Mouse (Mus musculus) thymus, postnatal 14 days (tissue): ENCODE measurements around the gene Adcy6.

Experiments used
- DNase-seq: peaks from one replicate; pipeline ENCODE4 v3.0.0; 2021

The Adcy6 gene

DNA sequence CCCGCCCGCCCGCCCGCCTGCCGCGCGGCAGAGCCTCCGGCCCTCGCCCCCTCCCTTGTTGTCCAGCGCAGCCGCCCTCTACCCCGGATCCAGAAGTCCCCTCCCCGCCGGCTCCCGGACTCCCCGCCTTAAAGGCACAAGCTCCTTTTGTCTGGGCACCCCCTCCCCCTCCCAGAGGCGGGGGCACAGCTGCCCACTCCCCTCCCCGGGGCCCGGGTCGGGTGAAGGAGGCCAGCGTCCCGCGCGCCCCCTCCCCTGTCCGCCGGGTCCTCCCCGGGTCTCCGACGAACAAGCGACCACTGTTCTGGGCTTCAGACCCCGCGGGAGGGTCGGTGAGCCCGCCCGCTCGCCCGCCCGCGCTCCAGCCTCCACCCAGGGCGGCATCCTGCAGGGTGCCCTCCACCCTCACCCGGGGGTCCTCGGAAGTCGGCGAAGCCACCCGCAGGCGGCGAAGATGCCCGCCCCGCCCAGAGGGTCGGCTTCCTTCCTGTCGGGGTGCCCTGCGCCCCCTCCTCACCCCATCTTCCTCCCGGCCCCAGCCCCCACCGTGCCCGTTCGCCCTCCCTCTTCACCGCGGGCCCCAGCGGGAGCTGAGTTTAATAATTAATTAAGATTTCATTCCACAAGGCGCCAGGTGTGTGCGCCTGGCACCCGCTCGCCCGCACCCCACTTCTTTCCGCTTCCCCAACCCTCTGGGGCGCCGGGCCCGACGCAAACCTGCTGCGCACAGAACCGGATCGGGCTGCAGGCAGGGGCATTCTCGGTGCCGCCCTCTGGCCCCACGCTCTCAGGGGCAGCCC is at the start of gene Adcy6:
Adcy6 (minus strand) TSS at position 746 of the 800 bp plus-strand sequence.
- peak; percentile 89 for DNase-seq

GRCm38 (mm10) chr15:98656982-98657751 is 47.3 kb upstream of the Adcy6 start:
- DNase-seq = no peak

DNA sequence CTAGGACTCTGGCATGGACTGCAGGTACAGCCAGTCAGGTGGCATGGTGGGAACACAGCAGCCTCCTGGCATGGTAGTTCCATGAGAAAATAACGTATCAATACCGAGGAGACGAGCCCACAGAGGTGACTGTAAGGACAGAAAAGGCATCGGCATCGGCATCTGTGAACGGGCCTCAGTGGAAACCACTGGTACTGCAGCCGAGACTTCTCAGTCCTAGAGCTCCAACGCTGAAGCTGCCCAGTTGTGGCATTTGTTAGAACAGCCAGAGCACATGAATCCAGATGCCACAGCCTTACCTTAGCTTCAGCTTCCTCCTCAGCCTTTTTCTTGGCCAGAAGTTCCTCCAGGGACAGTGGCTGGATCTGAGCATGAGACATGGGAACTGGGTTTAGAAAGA is 42.3 kb upstream of the Adcy6 start:
- DNase-seq = no peak

GRCm38 (mm10) chr15:98651431-98651830 is 41.6 kb upstream of the Adcy6 start:
- DNase-seq = no peak

DNA sequence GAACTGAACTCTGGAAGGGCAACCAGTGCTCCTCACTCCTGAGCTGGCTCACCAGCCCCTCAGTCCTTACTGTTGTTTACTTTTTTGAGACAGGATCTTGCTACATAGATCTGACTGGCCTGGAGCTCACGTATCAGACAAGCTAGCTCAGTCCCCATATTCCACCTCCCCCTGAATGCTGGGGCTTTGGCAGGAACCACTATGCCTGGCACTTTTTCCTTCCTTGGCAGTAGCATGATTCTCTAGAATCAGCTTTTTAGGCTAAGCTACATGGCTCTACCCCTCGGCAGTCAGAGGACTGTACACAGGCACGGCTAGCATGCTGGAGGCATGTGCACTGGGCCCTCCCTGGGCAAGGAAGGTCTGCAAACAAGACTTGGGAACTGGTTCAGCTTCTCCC is 38.2 kb upstream of the Adcy6 start:
- no peak for DNase-seq

- DNase-seq = no peak
Observed at GRCm38 (mm10) chr15:98647308-98647707, 37.4 kb upstream of the Adcy6 start.

DNA sequence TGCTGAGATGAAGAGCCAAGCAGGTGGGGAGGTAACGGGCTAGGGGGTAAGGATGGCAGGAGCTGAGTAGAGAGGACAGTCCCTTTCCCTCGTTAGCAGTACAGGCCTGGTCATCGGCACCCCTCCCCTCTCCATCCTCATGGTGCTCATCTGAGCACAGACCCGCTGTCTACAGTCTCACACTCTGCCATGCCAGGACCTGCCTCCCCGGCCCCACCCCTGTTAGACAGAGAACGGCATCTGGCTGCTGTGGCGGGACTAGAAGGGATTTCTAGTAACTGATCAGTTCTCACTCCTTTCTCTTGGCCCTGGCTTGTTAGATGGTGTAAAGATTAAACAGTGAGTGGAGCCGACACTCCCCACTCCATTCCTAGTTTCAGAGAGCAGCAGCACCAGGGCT is 36.9 kb upstream of the Adcy6 start:
- DNase-seq = no peak

GRCm38 (mm10) chr15:98645057-98646026 is 35.5 kb upstream of the Adcy6 start:
- DNase-seq = no peak

DNA sequence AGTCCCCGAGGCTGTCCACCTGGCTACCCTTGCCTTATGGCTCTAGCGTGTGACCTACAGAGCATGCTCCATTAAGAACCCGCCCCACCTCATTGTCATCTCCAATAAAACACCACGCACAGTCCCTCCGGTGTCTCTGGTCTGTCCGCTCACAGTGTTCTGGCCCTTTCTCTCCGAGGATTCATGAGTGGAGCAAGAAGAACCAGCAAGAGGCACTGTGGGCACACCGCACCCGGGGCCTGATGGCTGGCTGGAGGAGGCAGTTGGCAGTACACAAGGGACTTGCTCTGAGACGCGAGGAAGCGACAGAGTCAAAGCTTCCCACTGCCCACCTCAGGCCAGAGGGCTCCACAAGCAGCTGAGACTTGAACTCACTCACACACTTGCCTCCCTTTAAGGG is 34.5 kb upstream of the Adcy6 start:
- DNase-seq = no peak

GRCm38 (mm10) chr15:98640157-98640556 is 30.3 kb upstream of the Adcy6 start:
- DNase-seq = no peak

GRCm38 (mm10) chr15:98637155-98637554 is 27.3 kb upstream of the Adcy6 start:
- DNase-seq = no peak

GRCm38 (mm10) chr15:98636517-98636916 is 26.6 kb upstream of the Adcy6 start:
- no peak for DNase-seq

DNA sequence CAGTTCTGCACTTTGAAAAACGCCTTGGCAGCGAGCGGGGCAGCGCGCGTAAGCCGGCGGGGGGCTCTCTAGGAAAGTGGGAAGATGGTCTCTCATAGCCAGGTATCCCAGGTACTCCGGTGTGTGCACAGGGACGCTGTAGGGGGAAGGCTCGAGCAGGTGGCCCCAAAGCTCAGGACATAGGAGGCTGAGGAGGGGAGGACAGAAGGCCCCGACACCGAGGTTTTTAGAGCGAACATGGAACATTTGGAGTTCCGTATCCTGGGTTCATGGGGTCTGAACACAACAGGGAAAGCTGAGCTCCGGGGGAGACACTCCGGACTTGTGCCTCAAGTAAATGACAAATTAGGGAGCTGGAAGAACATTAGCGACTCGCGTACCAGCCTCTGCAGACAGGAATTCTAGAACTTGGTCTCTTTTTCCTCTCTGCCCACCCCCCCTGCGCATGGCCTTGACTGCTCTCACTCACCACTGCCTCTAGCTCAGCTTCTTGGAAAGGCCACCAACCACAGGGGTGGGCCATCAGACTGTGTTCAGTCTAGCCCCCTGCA is 25.5 kb upstream of the Adcy6 start:
- DNase-seq = no peak

DNA sequence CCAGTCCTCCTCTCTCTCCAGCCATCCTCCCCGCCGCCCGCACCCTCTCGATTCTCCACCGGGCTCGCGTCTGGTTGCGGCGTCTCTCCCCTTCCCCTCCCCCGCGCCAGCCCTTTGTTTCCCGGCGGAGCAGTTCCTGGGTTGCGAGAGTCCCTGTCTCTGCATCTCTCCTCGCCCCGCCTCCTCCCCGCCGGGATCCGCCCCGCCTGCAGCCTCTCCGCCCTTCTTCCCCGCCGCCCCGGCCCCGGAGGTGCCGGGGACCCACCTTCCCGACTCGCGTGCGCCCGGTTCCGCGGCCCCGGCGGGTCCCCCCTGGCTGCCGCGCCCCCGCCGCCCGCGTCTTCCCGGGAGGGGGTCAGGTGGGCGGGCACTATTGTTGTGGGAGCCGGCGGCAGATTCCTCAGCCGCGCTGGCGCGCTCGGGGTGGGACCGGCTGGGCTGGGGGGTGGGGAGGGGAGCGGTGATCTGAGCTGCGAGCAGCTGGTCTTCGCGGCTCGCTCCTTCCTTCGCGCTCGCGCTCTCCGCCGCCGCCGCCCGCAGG is 24.7 kb upstream of the Adcy6 start:
- DNase-seq = peak; percentile 90

DNA sequence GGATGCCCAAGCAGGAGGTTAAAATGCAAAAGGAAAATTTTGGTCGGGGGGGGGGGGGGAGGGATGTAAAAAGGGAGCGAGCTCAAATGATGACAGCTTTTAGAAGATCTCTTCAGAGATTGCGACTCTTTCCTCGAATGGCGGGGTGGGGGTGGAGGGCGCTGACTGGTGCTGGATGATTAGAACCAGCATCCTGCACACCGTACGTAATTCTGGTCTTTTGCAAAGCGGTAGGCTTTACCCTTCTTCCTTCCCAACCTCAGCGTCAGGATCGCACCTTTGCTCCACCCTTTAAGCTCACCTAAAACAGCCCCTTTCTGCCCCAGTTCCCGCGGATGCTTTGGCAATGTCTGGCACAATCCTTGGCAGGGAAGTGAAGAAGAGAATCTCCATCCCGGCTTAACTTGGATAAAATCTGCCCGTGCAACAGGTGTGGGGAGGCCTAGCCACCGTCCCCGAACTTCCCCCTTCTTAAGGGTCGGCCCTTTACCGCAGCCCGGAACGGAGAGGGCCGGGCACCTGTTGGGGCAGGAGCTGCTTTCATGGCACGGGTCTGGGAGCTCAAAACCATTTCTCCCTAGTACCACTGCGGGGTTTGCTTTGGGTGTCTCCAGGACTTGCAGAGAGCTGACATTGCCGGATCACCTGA is 24.1 kb upstream of the Adcy6 start:
- no peak for DNase-seq

DNA sequence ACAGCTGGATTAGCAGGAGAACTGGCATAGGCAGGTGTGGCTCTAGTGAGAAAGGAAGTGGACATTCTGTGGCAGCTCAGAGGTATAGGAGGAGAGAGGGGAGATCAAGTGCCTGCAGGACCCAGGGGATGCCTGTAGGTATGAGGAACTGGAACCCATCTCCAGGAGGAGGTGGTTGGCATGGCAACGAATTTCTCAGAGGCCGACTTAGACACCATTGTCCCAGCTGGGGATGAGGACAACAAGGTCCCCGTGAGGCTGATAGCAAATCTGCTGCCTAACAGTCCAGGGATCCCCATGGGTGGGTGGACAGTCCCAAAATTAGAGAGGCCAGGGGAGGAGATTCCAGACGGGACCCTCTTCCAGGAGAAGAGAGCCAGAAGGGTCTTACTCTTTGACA is 23.0 kb upstream of the Adcy6 start:
- DNase-seq = no peak

- no peak for DNase-seq
Observed at GRCm38 (mm10) chr15:98632107-98632744, 22.4 kb upstream of the Adcy6 start.

GRCm38 (mm10) chr15:98631493-98631892 is 21.6 kb upstream of the Adcy6 start:
- DNase-seq = peak; percentile 88

DNA sequence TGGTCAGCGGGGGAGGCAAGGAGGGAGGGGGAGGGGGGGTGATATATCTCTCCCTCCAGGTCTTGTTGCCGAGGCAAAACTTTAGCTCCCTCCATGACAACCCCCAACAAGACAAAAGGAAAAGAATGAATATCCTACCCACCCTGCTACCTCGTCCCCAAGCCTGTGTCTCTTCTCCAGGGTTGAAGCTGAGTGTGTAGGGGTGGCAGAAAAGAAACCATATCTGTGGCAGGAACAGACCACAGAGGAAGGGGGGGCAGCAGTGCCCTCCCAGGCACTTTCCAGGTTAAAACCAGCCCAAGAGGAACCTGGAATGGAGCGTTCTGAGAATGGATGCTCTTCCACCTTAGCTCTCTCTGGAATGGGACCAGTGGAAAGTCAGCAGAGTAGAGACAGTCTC is 20.7 kb upstream of the Adcy6 start, which contains the start of gene Cacnb3:
Cacnb3 (plus strand) TSS at position 301 of the 400 bp plus-strand sequence.
- DNase-seq = no peak

DNA sequence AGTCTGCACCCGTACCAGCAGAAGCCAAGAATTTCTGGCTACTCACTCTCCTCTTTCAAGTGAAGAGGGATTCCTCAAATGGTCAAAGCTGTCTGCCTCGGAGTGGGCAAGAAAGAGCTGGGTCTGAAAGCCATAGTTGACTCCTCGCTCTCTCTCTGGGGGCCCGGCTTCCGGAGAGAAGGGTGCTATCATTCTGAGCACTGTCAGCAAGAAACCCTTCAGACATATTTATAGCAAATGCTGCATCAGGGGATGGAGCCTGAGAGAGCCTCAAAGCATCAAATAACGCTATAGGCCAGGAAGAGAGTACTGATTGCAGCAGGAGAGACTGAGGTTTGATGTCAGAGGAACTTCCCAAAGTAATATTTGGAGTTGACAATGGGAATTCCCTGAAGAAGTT is 19.6 kb upstream of the Adcy6 start:
- DNase-seq = no peak

- no peak for DNase-seq
Observed at GRCm38 (mm10) chr15:98628589-98629254, 18.8 kb upstream of the Adcy6 start.
